Mouse (Mus musculus) forebrain, embryonic 16.5 days (tissue): ENCODE measurements at regions not wholly inside any gene's neighbourhood (a gene's known extent, or its start where the extent isn't known, plus 50 kb on each side); places are given as distances from the start of the nearest gene placed in this dataset.

Source experiments
- ATAC-seq: fragments of 200-750 bp; cut with Nextera tagmentation; 2 replicates; pipeline ENCODE4 v1.8.0; 2017; ENCODE audit warnings: mild to moderate bottlenecking, moderate library complexity
- H3K27ac ChIP-seq: fragments of 300-500 bp; sonication (generic); 2 replicates; pipeline ENCODE4 v1.5.1; 2014; ENCODE audit warnings: low read length, control low read depth
- H3K27me3 ChIP-seq: fragments of 300-500 bp; sonication (generic); replicated peaks from 2 replicates; pipeline ENCODE4 v1.6.1; 2014; ENCODE audit warnings: low read length; ENCODE audit not compliant: control insufficient read depth, insufficient read depth
- H3K36me3 ChIP-seq: fragments of 300-500 bp; sonication (generic); 2 replicates; pipeline ENCODE4 v1.6.1; 2014; ENCODE audit not compliant: control insufficient read depth, insufficient read depth
- H3K4me1 ChIP-seq: fragments of 300-500 bp; sonication (generic); replicated peaks from 2 replicates; pipeline ENCODE4 v1.6.1; 2014; ENCODE audit warnings: low read length; ENCODE audit not compliant: control insufficient read depth, insufficient read depth
- H3K4me2 ChIP-seq: fragments of 300-500 bp; sonication (generic); 2 replicates; pipeline ENCODE4 v1.6.1; 2014; ENCODE audit warnings: mild to moderate bottlenecking, low read length, control low read depth
- H3K4me3 ChIP-seq: fragments of 300-500 bp; sonication (generic); replicated peaks from 2 replicates; pipeline ENCODE4 v1.5.1; 2014; ENCODE audit warnings: mild to moderate bottlenecking, low read length, control low read depth
- H3K9ac ChIP-seq: fragments of 300-500 bp; sonication (generic); replicated peaks from 2 replicates; pipeline ENCODE4 v1.6.1; 2014; ENCODE audit warnings: low read depth, low read length, control low read depth
- H3K9me3 ChIP-seq: fragments of 300-500 bp; sonication (generic); 2 replicates; pipeline ENCODE4 v1.6.1; 2016; ENCODE audit warnings: low read length; ENCODE audit not compliant: control insufficient read depth
- WGBS: fragments of 180-500 bp; shearing (Covaris S2); extraction: QIAGEN DNeasy Blood & Tissue Kit; methylation state at CpG from one replicate; pipeline ENCODE4 v1.1.7; 2014; 5-methylcytosine and 5-hydroxymethylcytosine counted together

DNA sequence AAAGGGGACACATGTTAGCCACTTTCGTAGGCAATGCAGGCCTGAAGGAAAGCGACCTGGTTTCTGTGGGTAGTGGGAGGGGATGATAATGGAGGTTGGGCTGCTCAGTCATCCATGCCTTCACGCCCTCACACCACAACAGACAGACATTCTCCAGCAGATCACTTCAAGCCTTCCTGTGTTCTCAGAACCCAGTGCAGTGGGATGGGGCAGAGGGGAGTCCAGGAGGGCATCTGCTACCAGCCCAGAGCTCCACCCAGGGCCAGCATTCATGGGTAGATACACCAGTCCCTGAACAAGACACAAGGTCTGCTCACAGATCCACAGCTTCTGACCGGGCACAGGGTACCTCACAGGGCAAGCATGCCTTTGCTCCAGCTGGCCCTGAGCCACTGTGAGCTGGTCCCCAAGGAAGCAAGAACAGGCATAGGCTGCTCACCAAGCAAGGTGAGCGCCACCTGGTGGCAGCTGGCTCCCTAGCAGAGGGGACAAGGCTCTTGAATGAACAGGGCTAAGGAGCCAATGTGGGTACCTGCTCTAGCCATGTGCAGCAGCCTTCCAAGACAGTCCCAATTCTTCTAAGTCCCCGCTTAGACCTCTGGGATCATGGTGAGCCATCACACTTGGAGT lies 62.2 kb upstream of the Nkx1-1 start:
- no peaks in the 10 kb centered on the region for H3K36me3 ChIP-seq
- H3K9ac ChIP-seq: no peak overlapping the region
- H3K4me1 ChIP-seq: no peaks in the 10 kb centered on the region
- H3K27ac ChIP-seq: no peak overlapping the region
- H3K27me3 ChIP-seq: peaks cover 10% of the 10 kb centered on the region; the same call in 1 of the 2 replicates
- no peak overlapping the region for H3K4me2 ChIP-seq
- no peaks in the 10 kb centered on the region for H3K9me3 ChIP-seq
- no peak overlapping the region for H3K4me3 ChIP-seq
- peak; percentile 82 for ATAC-seq
- 15% methylated on average over 6 of the region's 6 CpGs for WGBS

DNA sequence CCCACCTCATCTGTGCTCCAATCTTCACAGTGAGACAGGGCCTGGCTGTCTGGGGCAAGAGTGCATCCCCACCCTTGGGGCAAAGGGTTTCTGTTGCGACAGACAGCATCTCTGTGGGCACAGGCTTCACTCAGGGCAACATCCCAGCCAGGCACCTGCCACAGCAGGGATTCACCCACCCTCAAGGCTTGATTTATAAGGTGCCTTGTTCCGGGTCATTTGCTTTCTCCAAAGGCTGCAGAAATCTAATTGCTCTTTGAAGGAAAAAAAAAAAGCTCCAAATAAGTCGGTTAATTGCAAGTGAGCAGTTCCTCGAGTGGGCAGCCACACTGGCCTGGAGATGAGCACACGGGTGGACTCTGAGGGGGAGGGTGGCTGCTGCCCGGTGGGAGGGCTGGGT lies 61.5 kb upstream of the Nkx1-1 start:
- no peaks in the 10 kb centered on the region for H3K4me1 ChIP-seq
- H3K9ac ChIP-seq: no peak overlapping the region
- WGBS: 37% methylated on average over 6 of the region's 6 CpGs
- peaks cover 10% of the 10 kb centered on the region; the same call in 1 of the 2 replicates for H3K27me3 ChIP-seq
- no peaks in the 10 kb centered on the region for H3K36me3 ChIP-seq
- no peaks in the 10 kb centered on the region for H3K9me3 ChIP-seq
- H3K4me3 ChIP-seq: no peak overlapping the region
- no peak overlapping the region for H3K4me2 ChIP-seq
- ATAC-seq: no peak
- no peak overlapping the region for H3K27ac ChIP-seq

DNA sequence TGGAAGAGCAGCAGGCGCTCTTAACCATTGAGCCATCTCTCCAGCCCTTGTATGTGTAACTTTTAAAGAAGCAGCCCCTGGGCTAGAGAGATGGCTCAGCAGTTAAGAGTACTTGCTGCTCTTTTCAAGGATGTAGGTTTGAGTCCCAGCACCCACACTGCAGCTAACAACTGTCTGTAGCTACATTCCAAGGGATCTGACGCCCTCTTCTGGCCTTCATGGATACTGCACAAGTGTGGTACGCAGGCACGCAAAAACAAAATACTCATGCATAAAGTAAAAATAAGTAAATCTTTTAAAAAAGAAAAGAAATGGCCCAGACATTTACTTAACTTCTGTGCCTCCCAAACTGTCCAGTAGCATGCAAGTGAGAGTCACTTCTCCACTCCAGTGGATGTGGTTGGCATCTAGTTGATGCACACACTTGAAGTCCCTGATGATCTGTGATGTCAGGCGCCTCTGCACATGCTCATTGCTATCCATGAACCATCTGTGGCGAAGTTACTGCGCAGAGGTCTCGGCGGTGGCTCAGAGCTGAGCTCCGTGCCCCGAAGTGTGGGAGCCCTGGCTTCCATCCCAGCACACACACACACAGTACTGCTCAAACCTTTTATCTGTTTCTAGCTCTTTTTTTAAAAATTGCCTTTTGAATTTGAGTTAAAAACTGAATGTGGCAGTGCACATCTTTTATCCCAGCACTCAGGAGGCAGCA lies 59.0 kb upstream of the Nkx1-1 start:
- no peaks in the 10 kb centered on the region for H3K36me3 ChIP-seq
- no peak overlapping the region for H3K4me3 ChIP-seq
- peaks cover 10% of the 10 kb centered on the region; the same call in 1 of the 2 replicates for H3K27me3 ChIP-seq
- H3K27ac ChIP-seq: no peak overlapping the region
- no peak overlapping the region for H3K4me2 ChIP-seq
- H3K4me1 ChIP-seq: peaks cover 2% of the 10 kb centered on the region; the same call in 1 of the 2 replicates
- 84% methylated on average over 11 of the region's 11 CpGs for WGBS
- ATAC-seq: no peak
- H3K9me3 ChIP-seq: no peaks in the 10 kb centered on the region
- no peak overlapping the region for H3K9ac ChIP-seq

DNA sequence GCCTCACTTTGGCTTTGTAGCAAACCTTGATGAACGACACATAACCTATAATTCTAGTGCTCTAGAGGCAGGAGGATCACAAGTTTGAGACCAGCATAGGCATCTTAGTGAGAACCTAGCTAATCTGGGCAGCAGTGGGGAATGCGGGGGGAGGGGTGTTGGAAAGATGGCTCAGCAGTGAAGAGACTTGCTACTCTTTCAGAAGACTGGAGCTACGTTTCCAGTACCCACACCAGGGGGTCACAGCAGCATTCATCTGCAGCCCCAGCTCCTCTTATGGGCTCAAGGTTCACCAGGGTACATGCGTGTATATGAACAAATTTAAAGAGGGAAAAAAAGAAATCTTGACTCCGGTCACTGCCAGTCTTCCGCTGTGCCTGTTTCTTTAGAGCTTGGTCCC lies 55.5 kb upstream of the Nkx1-1 start:
- Histone ChIP-seq H3K4me1 (peaks cover 2% of the 10 kb centered on the region; the same call in 1 of the 2 replicates), H3K36me3 (no peaks in the 10 kb centered on the region), H3K9me3 (no peaks in the 10 kb centered on the region), H3K9ac (no peak overlapping the region), H3K27ac (no peak overlapping the region), H3K4me2 (no peak overlapping the region), H3K27me3 (no peaks in the 10 kb centered on the region), H3K4me3 (no peak overlapping the region)
- ATAC-seq: no peak
- 70% methylated on average over 6 of the region's 6 CpGs for WGBS

DNA sequence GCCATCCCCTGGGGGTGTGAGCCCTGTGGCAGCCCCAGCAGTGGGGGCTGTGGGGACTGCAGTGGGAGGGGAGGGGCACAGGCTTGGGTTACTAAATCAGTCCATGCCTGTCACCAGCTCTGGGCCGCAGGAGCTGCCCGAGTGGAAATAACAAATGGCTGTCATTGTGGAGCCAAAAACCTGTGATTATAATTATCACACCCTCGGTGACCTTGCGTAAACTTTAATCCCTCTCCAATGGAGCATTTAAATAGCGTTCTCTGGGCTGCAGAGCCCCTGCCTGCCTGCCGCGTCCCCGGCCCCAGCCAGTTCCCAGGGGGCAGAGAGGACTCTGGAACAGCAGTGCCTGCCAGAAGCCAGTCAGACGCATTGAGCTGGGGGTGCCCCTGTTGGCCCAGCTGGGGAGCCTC lies 54.4 kb upstream of the Nkx1-1 start:
- ATAC-seq: no peak
- H3K9me3 ChIP-seq: no peaks in the 10 kb centered on the region
- WGBS: 3% methylated on average over 9 of the region's 9 CpGs

DNA sequence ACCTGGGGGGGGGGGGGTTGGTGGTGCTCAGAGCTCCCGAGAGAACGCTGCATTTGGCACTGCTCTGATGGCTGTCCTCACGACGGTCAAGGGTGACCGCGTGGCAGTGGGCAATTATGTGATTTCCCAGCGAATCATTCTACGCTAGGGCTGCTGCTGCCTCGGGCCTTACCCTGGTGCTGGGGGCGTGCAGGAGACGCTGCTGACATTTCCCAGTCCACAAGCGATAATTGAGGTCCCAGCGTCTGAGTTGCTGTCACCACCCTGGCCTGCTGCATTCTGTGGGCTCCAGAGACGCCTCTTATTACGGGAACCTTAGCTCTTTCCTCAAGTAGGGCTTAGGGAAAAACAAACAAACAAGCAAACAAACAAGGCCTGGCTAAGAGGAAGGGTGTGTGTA lies 52.0 kb upstream of the Nkx1-1 start:
- Histone ChIP-seq H3K4me3 (no peak overlapping the region), H3K36me3 (no peaks in the 10 kb centered on the region), H3K9me3 (no peaks in the 10 kb centered on the region), H3K27ac (no peak overlapping the region), H3K9ac (no peak overlapping the region), H3K4me1 (peaks cover 2% of the 10 kb centered on the region; the same call in 1 of the 2 replicates), H3K27me3 (no peaks in the 10 kb centered on the region), H3K4me2 (no peak overlapping the region)
- WGBS: 67% methylated on average over 15 of the region's 15 CpGs
- ATAC-seq: no peak

More for the DNA sequence above, 54.4 kb upstream of the Nkx1-1 start:
- Histone ChIP-seq H3K4me1 (peaks cover 2% of the 10 kb centered on the region; the same call in 1 of the 2 replicates), H3K4me2 (no peak overlapping the region), H3K27ac (no peak overlapping the region), H3K36me3 (no peaks in the 10 kb centered on the region), H3K4me3 (no peak overlapping the region), H3K9ac (no peak overlapping the region), H3K27me3 (no peaks in the 10 kb centered on the region)
